Mouse (Mus musculus): Measurements from ENCODE around the gene Capn5.

DNA sequence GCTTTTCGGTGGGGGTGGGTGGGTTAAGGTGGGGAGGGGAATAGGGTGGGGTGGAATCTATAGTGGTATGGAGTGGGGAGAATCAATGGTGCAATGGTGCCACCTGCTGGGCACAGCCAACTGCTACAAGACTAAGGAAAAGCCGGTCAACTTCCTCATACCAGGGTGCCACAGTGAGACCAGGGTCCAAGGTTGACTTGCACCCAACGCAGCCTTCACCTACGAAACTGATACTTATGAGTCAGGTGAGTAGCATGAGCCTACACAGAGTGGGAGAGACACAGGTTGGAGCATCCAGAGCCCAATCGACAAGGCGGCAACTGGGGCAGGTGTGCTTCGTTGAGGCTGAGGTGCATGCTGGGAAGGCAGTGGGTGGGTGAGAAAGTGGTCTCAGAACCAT is 57.7 kb downstream of the Capn5 start:
- TF ChIP-seq GATA1 (IDR thresholded peaks at IDR 0.05; ENCODE audit: borderline replicate concordance, low read length) (no peak), FLI1 (IDR thresholded peaks at IDR 0.05; ENCODE audit: low read length) (no peak)

All from megakaryocyte, embryonic 14.5 days (primary cell).